Mouse (Mus musculus): ENCODE measurements around the gene Satb2.

GRCm38 (mm10) chr1:56862799-56863198 is 115.7 kb downstream of the Satb2 start:
- TF ChIP-seq POLR2A (IDR thresholded peaks at IDR 0.05; ENCODE audit: borderline replicate concordance, low read depth, low read length) = no peak
- no peak for TF ChIP-seq CTCF (IDR thresholded peaks at IDR 0.05; ENCODE audit: low read depth, low read length)

Measured in bone marrow macrophage, adult 2 months (primary cell).